In genomic region chr6:120529123-120529522, GRCm38 (mm10) we compare ENCODE assay signal across 16 mouse cellular contexts. TPM values are rescaled to one million over a fixed set of nuclear protein-coding genes. Genes with fewer than 3 reads are reported as not detected.
DNase-seq lines count a peak whose midpoint lies in the region; ATAC-seq and TF ChIP-seq lines count a peak whose summit lies in the region.
"Had no signal": no experiment of that assay in that cellular context is flagged by ENCODE, and none has a peak within 500 bp of the region (broad histone marks: within the 10 kb centered on the region; RNA-seq: fewer than 3 reads in every experiment).

No protein-coding gene starts in this region.

- peak overlapping the region; percentile 68; the same call in 1 of the 2 replicates for H3K4me2 ChIP-seq in forebrain, embryonic 14.5 days (ENCODE audit: low read length)
- H3K4me2 ChIP-seq: embryonic facial prominence, embryonic 15.5 days had no signal

- no peak overlapping the region for H3K9ac ChIP-seq in forebrain, embryonic 14.5 days (ENCODE audit: low read length)
- H3K9ac ChIP-seq: embryonic facial prominence, embryonic 15.5 days; heart, embryonic 15.5 days had no signal

- H3K4me1 ChIP-seq in forebrain, embryonic 14.5 days (ENCODE audit: control insufficient read depth, insufficient read depth, low read length), result peaks cover 13% of the 10 kb centered on the region; the same call in 1 of the 2 replicates
- peaks cover 8% of the 10 kb centered on the region; the same call in 1 of the 2 replicates for H3K4me1 ChIP-seq in small intestine, adult 2 months (ENCODE audit: control insufficient read depth, insufficient read depth, insufficient read length, low read length)

- ATAC-seq in CD4-positive, CD25-positive, alpha-beta regulatory T cell, adult 4 months, result peak; percentile 56
- no peak for ATAC-seq in forebrain, embryonic 14.5 days

- DNase-seq in kidney, postnatal 14 days, result peak; percentile 7
- DNase-seq in kidney, postnatal 36 days, result no peak
- DNase-seq in forebrain, embryonic 14.5 days (ENCODE audit: low spot score), result no peak
- no peak for DNase-seq in yolk sac, embryonic 10.5 days (ENCODE audit: low spot score)
- no peak for DNase-seq in ovary, postnatal 36 days (ENCODE audit: low spot score)
- no peak for DNase-seq in retina, postnatal 1 day
- DNase-seq: cerebellum, postnatal 10 days; gastrocnemius, adult 2 months; kidney, adult 9 months had no signal

- H3K4me3 ChIP-seq in forebrain, embryonic 14.5 days (ENCODE audit: low read depth, low read length), result no peak overlapping the region
- H3K4me3 ChIP-seq in small intestine, adult 2 months (ENCODE audit: low read depth, low read length), result no peak overlapping the region
- H3K4me3 ChIP-seq: embryonic facial prominence, embryonic 15.5 days; gastrocnemius, adult 2 months; heart, embryonic 15.5 days; myocyte had no signal

- H3K9me3 ChIP-seq in forebrain, embryonic 14.5 days (replicated peaks; ENCODE audit: control insufficient read depth, low read length), result no peaks in the 10 kb centered on the region
- H3K9me3 ChIP-seq: embryonic facial prominence, embryonic 15.5 days; heart, embryonic 15.5 days had no signal

- TF ChIP-seq CTCF in small intestine, adult 2 months (IDR thresholded peaks at IDR 0.05; ENCODE audit: extremely low read depth, insufficient read length, insufficient replicate concordance, low read depth, low read length), result no peak

- H3K27ac ChIP-seq in forebrain, embryonic 14.5 days (ENCODE audit: low read depth, low read length), result no peak overlapping the region
- peak overlapping the region; percentile 31; the same call in 1 of the 2 replicates for H3K27ac ChIP-seq in small intestine, adult 2 months (ENCODE audit: insufficient read depth, low read depth, low read length)
- H3K27ac ChIP-seq: embryonic facial prominence, embryonic 15.5 days; gastrocnemius, adult 2 months; heart, embryonic 15.5 days; macrophage had no signal

- H3K36me3 ChIP-seq in forebrain, embryonic 14.5 days (ENCODE audit: control insufficient read depth, insufficient read depth, low read length), result no peaks in the 10 kb centered on the region
- 0 out of 2 replicates have a peak, but pooled peaks cover 2% of the 10 kb centered on the region for H3K36me3 ChIP-seq in small intestine, adult 2 months (ENCODE audit: control insufficient read depth, insufficient read depth, low read length)
- H3K36me3 ChIP-seq: embryonic facial prominence, embryonic 15.5 days; heart, embryonic 15.5 days had no signal

- no peak for TF ChIP-seq POLR2A in small intestine, adult 2 months (IDR thresholded peaks at IDR 0.05; ENCODE audit: low read depth, low read length)

- no peaks in the 10 kb centered on the region for H3K27me3 ChIP-seq in forebrain, embryonic 14.5 days (replicated peaks; ENCODE audit: control insufficient read depth, insufficient read depth, low read length)
- H3K27me3 ChIP-seq in small intestine, adult 2 months (ENCODE audit: control insufficient read depth, insufficient read depth, low read length), result no peaks in the 10 kb centered on the region
- H3K27me3 ChIP-seq: embryonic facial prominence, embryonic 15.5 days; heart, embryonic 15.5 days had no signal

- WGBS in forebrain, embryonic 14.5 days, result 89% methylated on average over 4 of the region's 4 CpGs
- 14% methylated on average over 4 of the region's 4 CpGs for WGBS in small intestine, adult 2 months

RNA-seq across cellular contexts. Expression of gene Hdhd5, which starts 2.0 kb away (rescaled TPM):
- 10 to 100 TPM; 43.4 to 59.7 TPM for polyA plus RNA-seq in CD4-positive, CD25-positive, alpha-beta regulatory T cell, adult 4 months (2017; shearing (Covaris generic))
- 9.0 and 10.4 TPM in 2 replicates for polyA plus RNA-seq in forebrain, embryonic 14.5 days (2014; fragmentation: Nextera tagmentation; extraction: Ambion mirVana)
- polyA plus RNA-seq in small intestine, adult 2 months (2012; rRNA removed), result 6.2 and 9.9 TPM in 2 replicates

RNA-seq across cellular contexts. Expression of gene Tmem121b, which starts 35.5 kb away (rescaled TPM):
- polyA plus RNA-seq in CD4-positive, CD25-positive, alpha-beta regulatory T cell, adult 4 months (2017; shearing (Covaris generic)), result under 1 TPM; 0.61 to 0.63 TPM
- 3.0 and 3.5 TPM in 2 replicates for polyA plus RNA-seq in forebrain, embryonic 14.5 days (2014; fragmentation: Nextera tagmentation; extraction: Ambion mirVana)
- polyA plus RNA-seq in small intestine, adult 2 months (2012; rRNA removed), result 0.04 TPM in 1 of 2 replicates, not detected in the other
- polyA plus RNA-seq: heart, embryonic 15.5 days; liver, adult 2 months; macrophage had no signal
